Mouse (Mus musculus): Measurements from ENCODE around the gene Rai14. TPM values are rescaled to one million over a fixed set of nuclear protein-coding genes. Genes with fewer than 3 reads are reported as not detected.

The Rai14 gene
- total and polyA plus RNA-seq, 3 experiments: not detected

- H3K9me3 ChIP-seq (replicated peaks; ENCODE audit: insufficient read depth, low read length): no peaks in the 10 kb centered on the region
- DNase-seq (ENCODE audit: low read depth, low spot score): no peak
- H3K4me3 ChIP-seq (ENCODE audit: control insufficient read depth in 1 of 2, insufficient read depth in 1 of 2, low read depth in 2 of 2, low read length in 2 of 2): no peak overlapping the region
- H3K4me1 ChIP-seq (ENCODE audit: control insufficient read depth in 1 of 2, insufficient read depth in 2 of 2, low read length in 2 of 2): no peaks in the 10 kb centered on the region
- H3K9ac ChIP-seq (ENCODE audit: control insufficient read depth, low read depth, low read length, poor library complexity, severe bottlenecking): no peak overlapping the region
- no peak for TF ChIP-seq KAT2A (conservative IDR thresholded peaks at IDR 0.05; ENCODE audit: low read depth, low read length)
- H3K79me2 ChIP-seq (ENCODE audit: control insufficient read depth, insufficient read depth, low read length, poor library complexity): no peaks in the 10 kb centered on the region
- no peaks in the 10 kb centered on the region for H3K36me3 ChIP-seq (ENCODE audit: control insufficient read depth in 1 of 2, insufficient read depth in 2 of 2, low read length in 2 of 2)
- no peak overlapping the region for H3K27ac ChIP-seq (ENCODE audit: control insufficient read depth, low read depth, low read length)
- H3K27me3 ChIP-seq (ENCODE audit: control insufficient read depth in 1 of 2, insufficient read depth in 2 of 2, low read length in 2 of 2): no peaks in the 10 kb centered on the region; a peak in 1 of 4 replicates
These were observed 73.7 kb downstream of the Rai14 start for GRCm38 (mm10) chr15:10640721-10641120.

GRCm38 (mm10) chr15:10637251-10637793 is 77.1 kb downstream of the Rai14 start:
- H3K36me3 ChIP-seq (ENCODE audit: control insufficient read depth in 1 of 2, insufficient read depth in 2 of 2, low read length in 2 of 2): no peaks in the 10 kb centered on the region

GRCm38 (mm10) chr15:10636844-10637243 is 77.6 kb downstream of the Rai14 start:
- Histone ChIP-seq H3K4me3 (ENCODE audit: control insufficient read depth in 1 of 2, insufficient read depth in 1 of 2, low read depth in 2 of 2, low read length in 2 of 2) (no peak overlapping the region), H3K9ac (ENCODE audit: control insufficient read depth, low read depth, low read length, poor library complexity, severe bottlenecking) (no peak overlapping the region), H3K4me1 (ENCODE audit: control insufficient read depth in 1 of 2, insufficient read depth in 2 of 2, low read length in 2 of 2) (no peaks in the 10 kb centered on the region), H3K79me2 (ENCODE audit: control insufficient read depth, insufficient read depth, low read length, poor library complexity) (no peaks in the 10 kb centered on the region), H3K27ac (ENCODE audit: control insufficient read depth, low read depth, low read length) (no peak overlapping the region), H3K36me3 (ENCODE audit: control insufficient read depth in 1 of 2, insufficient read depth in 2 of 2, low read length in 2 of 2) (no peaks in the 10 kb centered on the region), H3K9me3 (replicated peaks; ENCODE audit: insufficient read depth, low read length) (no peaks in the 10 kb centered on the region), H3K27me3 (ENCODE audit: control insufficient read depth in 1 of 2, insufficient read depth in 2 of 2, low read length in 2 of 2) (no peaks in the 10 kb centered on the region)
- TF ChIP-seq ZNF384 (IDR thresholded peaks at IDR 0.05; ENCODE audit: low read depth, low read length) (no peak), GABPA (IDR thresholded peaks at IDR 0.05; ENCODE audit: low read depth, low read length) (no peak), UBTF (IDR thresholded peaks at IDR 0.05; ENCODE audit: borderline replicate concordance, insufficient read depth, low read depth, low read length) (no peak), MYB (IDR thresholded peaks at IDR 0.05; ENCODE audit: low read depth, low read length) (no peak), USF2 (IDR thresholded peaks at IDR 0.05; ENCODE audit: borderline replicate concordance in 1 of 2, insufficient read depth in 1 of 2, low read depth in 1 of 2, low read length in 2 of 2) (no peak), KAT2A (conservative IDR thresholded peaks at IDR 0.05; ENCODE audit: low read depth, low read length) (no peak), SMC3 (IDR thresholded peaks at IDR 0.05; ENCODE audit: low read depth, low read length) (no peak)
- DNase-seq (ENCODE audit: low read depth, low spot score): no peak

More at GRCm38 (mm10) chr15:10637251-10637793, 77.1 kb downstream of the Rai14 start:
- Histone ChIP-seq H3K27me3 (ENCODE audit: control insufficient read depth in 1 of 2, insufficient read depth in 2 of 2, low read length in 2 of 2) (no peaks in the 10 kb centered on the region), H3K4me1 (ENCODE audit: control insufficient read depth in 1 of 2, insufficient read depth in 2 of 2, low read length in 2 of 2) (no peaks in the 10 kb centered on the region), H3K27ac (ENCODE audit: control insufficient read depth, low read depth, low read length) (no peak overlapping the region), H3K79me2 (ENCODE audit: control insufficient read depth, insufficient read depth, low read length, poor library complexity) (no peaks in the 10 kb centered on the region), H3K4me3 (ENCODE audit: control insufficient read depth in 1 of 2, insufficient read depth in 1 of 2, low read depth in 2 of 2, low read length in 2 of 2) (no peak overlapping the region), H3K9ac (ENCODE audit: control insufficient read depth, low read depth, low read length, poor library complexity, severe bottlenecking) (no peak overlapping the region), H3K9me3 (replicated peaks; ENCODE audit: insufficient read depth, low read length) (no peaks in the 10 kb centered on the region)
- no peak for DNase-seq (ENCODE audit: low read depth, low spot score)
- no peak for TF ChIP-seq TAL1 (IDR thresholded peaks at IDR 0.05; ENCODE audit: low read length)
- no peak for TF ChIP-seq POLR2AphosphoS2 (IDR thresholded peaks at IDR 0.05; ENCODE audit: low read length)
- no peak for TF ChIP-seq UBTF (IDR thresholded peaks at IDR 0.05; ENCODE audit: borderline replicate concordance, insufficient read depth, low read depth, low read length)
- no peak for TF ChIP-seq ELF1 (IDR thresholded peaks at IDR 0.05; ENCODE audit: low read depth, low read length)
- no peak for TF ChIP-seq POLR2A (IDR thresholded peaks at IDR 0.05; ENCODE audit: control insufficient read depth in 1 of 2, insufficient read depth in 1 of 2, low read depth in 1 of 2, low read length in 2 of 2, poor library complexity in 1 of 2)
- TF ChIP-seq CHD1 (IDR thresholded peaks at IDR 0.05; ENCODE audit: low read depth, low read length): no peak
- TF ChIP-seq MXI1 (IDR thresholded peaks at IDR 0.05; ENCODE audit: low read depth, low read length): no peak
- no peak for TF ChIP-seq MYC (IDR thresholded peaks at IDR 0.05; ENCODE audit: low read depth, low read length)
- no peak for TF ChIP-seq CTCF (IDR thresholded peaks at IDR 0.05 in 2 of 3, conservative IDR thresholded peaks at IDR 0.05 in 1 of 3; ENCODE audit: control insufficient read depth in 1 of 3, insufficient read depth in 1 of 3, low read depth in 2 of 3, low read length in 3 of 3, poor library complexity in 1 of 3, severe bottlenecking in 1 of 3)
- TF ChIP-seq ZC3H11A (IDR thresholded peaks at IDR 0.05; ENCODE audit: low read depth, low read length): no peak
- no peak for TF ChIP-seq JUND (IDR thresholded peaks at IDR 0.05; ENCODE audit: low read depth, low read length)
- no peak for TF ChIP-seq CHD2 (IDR thresholded peaks at IDR 0.05; ENCODE audit: low read length)
- no peak for TF ChIP-seq POLR2AphosphoS5 (IDR thresholded peaks at IDR 0.05; ENCODE audit: borderline replicate concordance, low read depth, low read length)
- TF ChIP-seq MAX (IDR thresholded peaks at IDR 0.05; ENCODE audit: low read length): no peak
- TF ChIP-seq NELFE (IDR thresholded peaks at IDR 0.05; ENCODE audit: low read depth, low read length): no peak
- no peak for TF ChIP-seq MEF2A (IDR thresholded peaks at IDR 0.05; ENCODE audit: extremely low read depth, insufficient replicate concordance, low read depth, low read length, poor library complexity, severe bottlenecking)
- no peak for TF ChIP-seq RCOR1 (IDR thresholded peaks at IDR 0.05; ENCODE audit: low read depth, low read length)

Data from MEL (cell line).